Mouse (Mus musculus): ENCODE measurements at regions not wholly inside any gene's neighbourhood (a gene's known extent, or its start where the extent isn't known, plus 50 kb on each side); places are given as distances from the start of the nearest gene placed in this dataset.

DNA sequence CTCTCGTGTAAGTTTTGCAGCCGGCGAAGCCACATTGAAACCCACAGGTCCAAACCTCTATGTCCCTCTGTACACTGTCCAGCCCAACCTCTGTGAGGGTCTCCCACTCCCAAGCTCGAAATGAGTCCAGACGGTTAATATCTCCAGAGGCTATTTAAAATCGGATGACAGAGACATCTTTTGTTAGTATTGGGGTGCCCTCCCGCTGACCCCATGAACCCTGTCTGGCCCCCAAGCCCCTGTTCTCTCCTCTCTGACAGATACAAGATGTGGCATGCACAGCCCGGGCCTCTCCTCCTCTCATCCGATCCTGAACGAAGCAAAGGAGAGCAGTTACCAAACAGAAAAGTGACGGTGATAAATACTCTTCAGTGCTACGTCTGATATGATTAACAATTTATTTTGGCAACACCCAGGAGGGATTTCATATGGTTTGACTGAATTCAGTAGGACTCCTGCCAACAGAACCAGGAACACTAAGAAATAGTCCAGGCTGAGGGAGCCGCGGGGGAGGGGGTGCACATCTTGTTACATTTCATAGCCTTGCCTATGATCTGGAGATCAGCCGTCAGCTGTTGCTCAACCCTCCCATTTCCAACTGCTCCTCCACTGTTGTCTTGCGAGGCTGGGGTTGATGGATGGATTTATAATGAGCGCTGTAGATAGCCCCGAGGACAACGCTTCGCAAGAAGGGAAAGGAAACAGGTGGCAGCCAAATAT is 266.6 kb upstream of the Klf3 start:
- DNase-seq (ENCODE audit: low spot score), result peak; percentile 88

DNA sequence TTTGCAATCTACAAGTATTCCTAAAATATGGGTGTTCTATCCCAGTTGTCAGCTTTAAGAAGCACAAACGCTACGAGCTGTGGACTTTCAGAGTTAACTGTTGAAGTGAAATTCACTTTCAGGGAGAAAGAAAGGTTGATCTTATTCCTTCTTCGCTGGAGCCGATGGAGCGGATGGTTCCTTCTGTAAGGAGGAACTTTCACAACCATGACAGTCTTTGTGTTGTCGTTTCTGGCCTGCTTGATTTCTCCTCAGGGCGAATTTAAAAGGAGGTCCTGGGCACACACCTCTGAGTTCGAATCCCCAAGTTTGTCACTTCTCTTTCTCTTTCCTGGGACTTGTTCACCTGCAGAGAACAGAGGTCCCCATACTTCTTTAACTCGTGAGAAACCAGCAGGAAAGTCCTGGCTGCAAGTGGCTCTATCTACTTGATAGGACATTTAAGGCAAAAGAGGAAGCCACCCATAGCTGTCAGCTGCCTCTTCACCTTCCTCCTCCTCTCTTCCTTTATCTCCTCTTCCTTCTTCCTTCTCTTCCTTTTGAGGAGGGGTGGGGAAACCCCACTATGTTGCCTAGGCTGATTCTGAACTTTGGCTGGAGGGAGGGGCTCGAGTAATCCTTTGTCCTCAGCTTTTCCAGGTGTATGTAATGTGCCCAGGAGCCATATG is 265.9 kb upstream of the Klf3 start:
- no peak for DNase-seq (ENCODE audit: low spot score)

DNA sequence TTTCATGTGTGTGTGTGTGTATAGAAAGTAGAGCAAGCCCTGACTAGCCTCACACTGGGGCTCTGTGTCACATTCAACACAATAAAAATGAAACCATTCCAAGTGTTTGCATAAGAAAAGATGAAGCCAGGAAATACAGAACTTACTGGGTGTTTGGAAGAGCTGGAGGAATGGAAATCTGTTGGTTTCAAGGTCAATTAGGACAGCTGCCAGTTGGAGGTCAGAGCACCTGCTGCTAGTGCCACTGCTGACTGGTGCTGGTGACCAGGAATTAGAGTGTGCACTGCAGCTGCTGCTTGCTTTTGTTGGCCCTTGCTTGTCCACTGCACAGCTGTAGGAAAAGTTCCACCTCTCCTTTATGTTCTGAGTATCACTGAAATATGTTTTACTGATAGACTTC is 261.4 kb upstream of the Klf3 start:
- peak; percentile 33 for DNase-seq (ENCODE audit: low spot score)

DNA sequence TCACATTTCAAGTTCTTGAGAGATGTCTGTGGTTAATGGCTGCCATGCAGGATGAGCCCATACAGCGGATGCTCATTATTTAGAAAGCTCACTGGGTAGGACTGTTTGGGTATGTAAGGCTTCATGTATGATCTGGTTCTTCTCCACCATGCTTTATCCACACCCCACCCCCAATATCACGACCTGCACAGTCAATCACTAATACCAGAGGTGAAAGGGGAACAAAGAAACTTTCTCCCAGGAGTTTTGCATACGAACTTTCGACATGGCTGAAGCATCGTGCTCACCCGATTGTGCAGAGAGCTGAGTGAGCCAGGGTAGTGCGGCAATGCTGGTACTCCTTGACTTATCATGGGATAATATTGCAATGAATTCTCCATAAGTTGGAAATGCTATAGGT is 247.3 kb upstream of the Klf3 start:
- no peak for DNase-seq (ENCODE audit: low spot score)

DNA sequence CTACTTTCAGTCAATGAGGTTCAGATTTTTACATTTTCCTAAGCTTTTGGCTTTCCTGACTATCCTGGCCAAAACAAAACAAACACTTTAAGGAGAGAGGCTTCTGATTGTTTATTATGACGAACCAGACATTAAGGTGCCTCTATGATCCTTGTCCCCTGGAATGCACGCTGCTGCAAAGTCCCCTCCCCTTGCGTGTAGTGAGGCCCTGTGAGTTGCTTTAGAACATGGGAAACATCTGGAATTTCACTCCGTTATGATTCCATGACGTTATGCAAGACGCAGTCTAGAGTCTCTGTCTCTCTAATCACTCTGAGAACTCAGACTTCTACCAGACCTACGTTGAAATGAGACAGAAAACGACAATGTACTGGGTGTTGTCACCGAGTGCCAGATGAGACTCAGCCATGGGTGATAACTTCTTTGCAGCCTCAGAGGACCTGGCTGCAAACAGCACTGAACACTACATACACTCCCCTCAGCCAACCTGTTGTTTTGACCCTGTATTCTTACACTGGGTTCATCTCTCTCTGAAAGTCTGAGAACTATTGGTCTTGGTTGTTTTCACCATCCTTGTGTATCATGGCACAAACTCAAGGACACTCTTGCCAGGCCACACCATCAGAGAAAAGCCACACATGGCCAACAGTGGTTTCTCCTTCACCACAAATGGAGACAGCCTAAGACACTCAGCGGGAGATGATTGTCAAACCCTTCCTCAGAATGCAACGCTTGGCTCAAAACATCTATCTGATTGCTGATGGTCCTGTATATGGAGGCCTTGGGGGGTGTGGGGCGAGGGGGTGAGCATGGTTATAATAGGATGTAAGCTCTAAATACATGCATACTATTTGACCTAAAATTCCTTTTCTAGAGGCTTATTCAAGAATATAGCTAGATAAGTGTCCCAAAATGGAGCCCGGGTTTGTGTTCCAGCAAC is 236.5 kb upstream of the Klf3 start:
- DNase-seq (ENCODE audit: low spot score), result no peak

DNA sequence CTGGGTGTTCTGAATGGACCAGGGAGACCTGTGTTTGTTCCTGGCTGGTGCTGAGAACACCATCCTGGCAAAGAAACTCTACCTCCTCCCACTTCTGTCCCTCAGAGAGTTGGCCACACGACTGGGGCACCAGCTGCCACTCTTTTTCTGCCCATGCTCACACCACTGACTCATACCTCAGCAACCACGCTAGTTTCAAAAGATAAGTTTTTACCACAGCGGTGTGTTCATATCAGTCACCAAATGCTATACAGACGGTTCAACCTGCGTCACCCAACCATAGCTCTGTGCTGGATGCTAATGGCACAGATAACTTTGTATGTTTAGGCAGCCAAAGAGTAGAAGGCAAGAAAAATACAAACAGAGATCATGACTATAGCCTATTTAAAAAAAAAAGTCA is 235.4 kb upstream of the Klf3 start:
- no peak for DNase-seq (ENCODE audit: low spot score)

DNA sequence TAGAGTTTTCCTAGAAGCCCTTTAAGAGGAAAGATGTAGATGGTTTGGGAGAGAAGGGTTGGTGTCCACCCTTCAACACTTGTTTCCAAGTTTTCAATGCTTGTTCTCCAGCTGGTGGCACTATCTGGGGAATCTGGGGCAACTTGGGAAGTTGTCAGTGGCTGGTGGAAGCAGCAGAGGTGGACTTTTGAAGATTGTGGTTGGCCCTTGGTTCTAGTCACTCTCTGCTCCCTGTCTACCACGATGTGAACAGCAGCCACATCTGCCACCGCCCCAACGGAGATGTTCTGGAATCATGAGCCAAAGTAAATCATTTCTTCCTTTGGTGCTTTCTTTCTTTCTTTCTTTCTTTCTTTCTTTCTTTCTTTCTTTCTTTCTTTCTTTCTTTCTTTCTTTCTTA is 234.9 kb upstream of the Klf3 start:
- DNase-seq (ENCODE audit: low spot score), result no peak

DNA sequence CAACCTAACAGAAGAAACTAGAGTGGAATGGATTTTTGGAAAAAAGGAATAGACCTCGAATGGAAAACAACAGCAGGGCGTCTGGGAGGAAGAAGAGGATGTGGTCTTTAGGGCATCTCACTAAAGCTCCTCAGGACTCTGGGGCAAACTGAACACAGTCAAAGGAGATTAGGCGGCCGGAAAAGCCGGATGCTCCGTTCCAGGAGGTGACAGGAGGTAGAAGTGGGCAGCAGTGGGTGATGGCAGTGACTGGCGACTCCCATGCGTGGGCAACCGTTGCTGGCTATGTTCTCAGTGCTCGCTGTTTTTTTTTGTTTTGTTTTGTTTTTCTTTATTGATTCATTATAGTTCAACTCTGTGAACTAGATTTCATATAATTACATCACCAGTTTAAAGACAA is 228.8 kb upstream of the Klf3 start:
- DNase-seq (ENCODE audit: low spot score), result no peak

DNA sequence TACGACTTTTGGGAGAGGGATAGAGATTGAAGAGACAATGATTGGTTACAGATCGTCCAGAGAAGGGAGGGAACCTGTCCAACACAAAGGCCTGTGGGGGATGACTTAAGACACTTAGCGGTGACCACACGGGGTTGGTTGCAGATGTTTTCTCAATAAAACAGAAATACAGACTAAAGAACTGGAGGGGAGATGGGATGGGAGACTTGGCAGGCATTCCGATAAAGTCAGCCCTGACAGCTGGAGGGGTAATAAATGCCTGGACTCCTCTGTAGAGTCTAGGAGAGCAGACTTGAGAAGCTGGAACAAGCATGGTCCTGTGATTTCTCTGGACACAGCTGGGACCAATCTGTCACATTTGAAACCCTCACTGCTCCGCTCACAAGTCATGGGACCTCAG is 227.3 kb upstream of the Klf3 start:
- DNase-seq (ENCODE audit: low spot score), result no peak

DNA sequence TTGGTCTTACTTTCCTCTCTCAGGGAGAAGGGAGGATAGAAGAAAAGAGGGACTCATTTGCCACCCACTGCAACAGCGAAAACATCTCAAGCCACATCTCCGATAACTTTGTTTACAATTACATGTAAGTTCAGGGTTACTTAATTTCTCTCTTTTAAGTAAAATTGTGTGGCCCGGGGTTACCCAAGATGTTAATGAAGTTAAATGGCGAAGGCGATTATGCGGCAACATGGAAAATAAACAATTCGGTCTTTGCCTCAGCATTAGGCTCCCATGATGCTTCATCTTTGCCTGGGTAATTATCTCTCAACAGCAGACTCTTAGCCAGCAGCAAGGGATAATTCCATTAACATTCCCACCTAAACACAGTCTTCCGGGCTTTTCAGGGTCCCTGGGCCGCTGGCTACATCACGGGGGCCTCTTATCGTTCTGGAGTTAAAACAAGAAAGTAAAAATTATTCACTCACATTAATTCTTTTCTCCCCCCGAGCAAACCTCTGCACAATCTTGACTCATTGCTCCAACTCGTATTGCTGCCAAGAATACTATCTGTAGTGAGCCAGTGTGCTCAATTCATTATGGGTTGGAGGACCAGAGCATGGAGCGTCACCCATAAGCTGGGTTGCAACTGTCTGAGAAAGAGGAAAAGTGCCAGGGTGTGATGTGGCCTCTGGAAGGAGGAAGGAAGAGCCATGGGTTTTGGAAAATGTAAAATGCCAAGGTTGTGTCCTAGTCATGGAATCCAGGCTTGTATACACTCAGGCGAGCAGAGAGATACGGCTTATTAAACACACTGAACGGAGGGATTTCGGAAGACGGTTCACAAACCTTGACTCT is 226.5 kb upstream of the Klf3 start:
- no peak for DNase-seq (ENCODE audit: low spot score)

DNA sequence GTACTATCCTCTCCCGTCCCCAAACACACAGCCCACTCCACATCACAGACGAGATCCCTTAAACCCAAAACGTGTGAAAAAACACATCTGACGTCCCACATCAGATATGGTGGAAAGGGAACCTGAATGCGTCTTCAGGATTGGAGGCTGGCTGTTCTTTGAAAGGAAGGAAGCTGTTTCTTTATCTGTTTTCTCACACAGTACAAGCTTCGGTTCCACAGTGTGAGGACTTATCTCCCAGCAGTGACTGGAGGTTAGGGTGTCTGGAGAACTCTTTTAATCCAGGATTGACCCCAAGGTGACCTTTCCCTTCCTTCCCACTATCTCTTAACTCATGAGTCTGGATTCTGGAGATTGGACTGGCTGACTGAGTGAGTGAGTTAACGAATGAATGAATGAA is 225.8 kb upstream of the Klf3 start:
- DNase-seq (ENCODE audit: low spot score), result no peak

DNA sequence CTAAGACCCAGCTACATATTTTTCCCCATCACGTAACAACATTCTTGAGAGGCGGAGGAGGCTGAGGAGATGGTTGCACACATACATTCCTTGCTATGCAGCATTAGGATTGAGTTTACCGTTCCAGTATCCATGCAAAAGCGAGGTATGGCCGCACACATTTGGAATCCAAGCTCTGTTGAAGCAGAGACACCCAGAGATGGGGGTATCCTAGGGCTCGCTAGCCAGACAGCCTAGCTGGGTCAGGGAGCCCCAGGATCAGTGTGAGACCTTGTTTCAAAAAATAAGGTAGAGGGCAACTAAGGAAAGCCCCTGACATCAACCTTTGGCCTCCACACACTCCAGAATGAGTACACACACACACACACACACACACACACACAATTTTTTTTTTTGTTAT is 224.7 kb upstream of the Klf3 start:
- DNase-seq (ENCODE audit: low spot score), result no peak

DNA sequence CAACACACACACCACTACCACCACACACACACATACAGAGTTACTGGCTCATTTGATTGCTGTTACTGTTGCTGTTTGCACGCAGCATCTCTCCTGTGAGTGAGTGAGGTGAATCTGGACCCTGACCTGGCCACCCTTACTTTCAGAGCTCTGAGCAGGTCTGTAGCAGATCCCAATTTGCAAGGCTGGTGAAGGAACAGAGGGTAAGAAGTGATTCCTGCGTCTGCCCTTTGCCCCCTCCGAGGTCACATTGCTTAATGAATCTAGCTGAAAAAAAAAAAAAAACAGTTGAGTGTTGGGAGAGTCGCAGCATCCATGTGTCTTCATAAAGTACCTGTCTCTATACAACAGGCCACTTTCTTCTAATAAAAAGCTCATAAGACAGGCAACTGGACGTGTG is 224.1 kb upstream of the Klf3 start:
- no peak for DNase-seq (ENCODE audit: low spot score)

DNA sequence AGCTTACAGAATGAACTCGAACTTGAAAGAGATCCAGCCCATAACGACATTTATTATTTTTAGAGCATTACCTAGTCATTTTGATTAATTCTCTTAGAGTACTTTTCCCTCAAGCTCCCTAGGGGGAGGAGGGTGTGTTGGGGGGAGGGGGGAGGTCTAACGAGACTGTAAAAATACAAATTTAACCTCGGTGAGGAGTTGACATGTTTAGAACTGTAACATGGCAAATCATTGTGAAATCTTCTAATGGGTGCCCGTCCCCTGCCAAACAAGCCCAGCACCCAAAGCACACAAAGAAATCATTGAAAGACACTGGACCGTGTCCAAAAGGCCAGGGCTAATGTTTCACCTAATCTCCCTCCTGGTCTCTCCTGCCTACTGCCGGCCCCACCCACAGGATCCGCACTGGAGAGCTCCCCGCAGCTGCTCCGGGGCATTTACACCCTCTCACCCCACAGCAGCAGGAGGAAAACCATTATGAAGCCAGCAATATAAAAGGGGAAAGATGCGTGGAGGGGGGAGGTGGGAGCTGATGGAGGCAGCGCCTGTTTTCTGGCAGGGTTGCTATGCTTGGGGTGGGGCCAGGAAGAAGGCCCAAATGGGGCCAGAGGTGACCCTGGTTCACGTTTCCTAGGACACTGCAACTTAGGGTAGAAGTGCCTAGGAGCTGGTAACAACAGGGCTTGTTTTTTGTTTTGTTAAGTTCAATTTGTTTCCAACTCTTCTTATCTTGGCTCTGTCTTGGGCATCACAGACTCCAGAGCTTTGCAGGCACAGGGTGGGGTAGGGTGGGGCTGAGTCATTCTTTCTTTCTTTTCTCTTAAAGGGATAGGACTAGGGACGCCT is 223.5 kb upstream of the Klf3 start:
- peak; percentile 94 for DNase-seq (ENCODE audit: low spot score)

DNA sequence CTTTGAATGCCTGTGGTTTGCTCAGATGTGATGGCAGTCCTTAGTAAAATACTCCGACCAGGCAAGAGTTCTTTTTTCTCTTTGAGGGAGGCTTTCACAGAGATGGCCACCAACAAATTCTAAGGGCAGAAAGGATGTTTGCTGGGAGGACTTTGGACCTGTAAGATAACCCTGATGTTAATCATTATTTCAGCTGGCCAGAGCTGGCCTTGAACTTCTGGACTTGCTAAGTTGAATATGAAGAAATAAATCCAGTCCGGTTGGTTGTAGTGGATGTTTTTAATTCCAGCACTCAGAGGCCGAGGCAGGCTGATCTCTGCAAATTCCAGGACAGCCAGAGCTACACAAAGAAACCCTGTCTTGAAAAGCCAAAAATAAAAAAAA is 222.9 kb upstream of the Klf3 start:
- no peak for DNase-seq (ENCODE audit: low spot score)

DNA sequence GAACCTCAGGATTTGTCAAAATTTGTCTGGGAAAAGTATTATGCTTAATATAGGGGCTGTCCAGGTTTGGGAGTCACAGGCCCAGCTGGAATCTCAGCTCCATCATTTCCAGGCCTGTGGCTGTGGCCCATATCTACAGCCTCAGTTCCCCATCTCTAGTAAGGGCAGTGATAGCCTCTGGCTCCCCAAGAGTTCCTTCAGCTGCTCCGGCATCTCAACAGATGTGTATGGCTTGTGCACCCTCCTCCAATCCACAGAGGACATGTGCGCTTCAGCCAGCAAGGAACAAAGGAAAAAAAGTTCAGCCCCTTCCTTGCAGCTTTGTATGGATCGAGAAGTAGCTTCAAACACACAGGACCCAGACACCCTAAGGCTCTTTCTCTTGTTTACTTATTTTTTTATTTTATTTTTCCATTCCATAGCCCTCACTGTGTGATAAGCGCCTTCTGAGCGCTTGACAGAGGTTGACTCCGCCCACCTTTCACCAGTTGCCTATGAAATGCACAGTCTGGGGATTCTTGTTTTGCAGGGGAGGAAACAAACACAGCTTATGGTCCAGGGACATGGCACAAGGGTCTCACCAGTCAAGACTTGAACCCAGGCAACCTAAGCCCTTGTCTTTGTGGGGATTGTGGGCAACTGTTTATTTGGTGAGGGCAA is 222.3 kb upstream of the Klf3 start:
- no peak for DNase-seq (ENCODE audit: low spot score)

DNA sequence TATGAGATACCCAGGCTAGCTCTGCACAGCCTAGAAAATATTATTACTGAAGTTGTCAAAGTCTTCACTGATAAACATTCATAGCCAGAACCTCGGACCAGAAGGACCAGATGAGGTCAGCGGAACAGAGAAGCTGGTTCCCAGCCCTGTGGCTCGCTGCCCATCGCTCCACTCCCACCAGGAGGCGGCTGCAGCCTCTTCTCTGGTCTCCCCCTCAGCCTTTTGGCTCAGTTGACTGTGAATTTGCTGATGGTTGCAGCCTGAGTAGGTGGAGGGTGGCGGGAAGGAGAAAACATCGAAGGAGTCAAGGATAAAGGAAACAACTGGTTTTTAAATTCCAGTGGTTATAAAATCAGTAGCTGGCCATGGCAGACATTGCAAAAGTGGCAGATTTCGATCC is 221.7 kb upstream of the Klf3 start:
- peak; percentile 38 for DNase-seq (ENCODE audit: low spot score)

DNA sequence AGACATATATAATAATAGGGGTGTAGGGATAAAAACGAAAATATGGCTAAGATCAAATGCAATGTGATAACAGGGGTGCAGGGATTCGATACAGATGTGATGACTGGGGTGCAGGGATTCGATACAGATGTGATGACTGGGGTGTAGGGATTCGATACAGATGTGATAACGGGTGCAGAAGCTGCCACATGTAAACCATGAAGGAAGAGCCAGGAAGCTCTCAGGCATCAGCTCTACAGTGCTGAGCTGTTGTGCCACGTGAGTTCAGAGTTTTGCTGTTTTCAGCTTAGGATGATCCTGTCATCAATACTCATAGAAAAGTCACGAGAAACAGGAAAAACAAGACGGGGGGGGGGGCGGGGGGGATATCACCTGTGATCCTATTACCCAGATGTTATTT is 221.2 kb upstream of the Klf3 start:
- no peak for DNase-seq (ENCODE audit: low spot score)

DNA sequence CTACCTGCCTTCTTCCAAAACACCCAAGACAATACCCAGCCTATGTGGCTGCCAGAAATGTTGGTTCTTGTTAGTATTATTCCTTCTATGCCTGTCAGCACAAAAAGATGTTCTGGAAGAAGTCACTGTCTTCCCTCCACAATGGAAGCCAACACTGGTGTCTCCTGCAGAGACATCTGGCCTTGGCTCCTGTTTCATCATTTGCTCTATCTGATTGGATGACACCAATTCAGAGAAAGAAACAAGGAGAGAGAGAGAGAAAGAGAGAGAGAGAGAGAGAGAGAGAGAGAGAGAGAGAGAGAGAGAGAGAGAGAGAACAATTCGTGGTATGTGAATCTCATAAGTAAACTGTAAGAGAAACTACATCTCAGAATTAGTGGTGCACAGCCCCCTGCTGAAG is 218.9 kb upstream of the Klf3 start:
- no peak for DNase-seq (ENCODE audit: low spot score)

DNA sequence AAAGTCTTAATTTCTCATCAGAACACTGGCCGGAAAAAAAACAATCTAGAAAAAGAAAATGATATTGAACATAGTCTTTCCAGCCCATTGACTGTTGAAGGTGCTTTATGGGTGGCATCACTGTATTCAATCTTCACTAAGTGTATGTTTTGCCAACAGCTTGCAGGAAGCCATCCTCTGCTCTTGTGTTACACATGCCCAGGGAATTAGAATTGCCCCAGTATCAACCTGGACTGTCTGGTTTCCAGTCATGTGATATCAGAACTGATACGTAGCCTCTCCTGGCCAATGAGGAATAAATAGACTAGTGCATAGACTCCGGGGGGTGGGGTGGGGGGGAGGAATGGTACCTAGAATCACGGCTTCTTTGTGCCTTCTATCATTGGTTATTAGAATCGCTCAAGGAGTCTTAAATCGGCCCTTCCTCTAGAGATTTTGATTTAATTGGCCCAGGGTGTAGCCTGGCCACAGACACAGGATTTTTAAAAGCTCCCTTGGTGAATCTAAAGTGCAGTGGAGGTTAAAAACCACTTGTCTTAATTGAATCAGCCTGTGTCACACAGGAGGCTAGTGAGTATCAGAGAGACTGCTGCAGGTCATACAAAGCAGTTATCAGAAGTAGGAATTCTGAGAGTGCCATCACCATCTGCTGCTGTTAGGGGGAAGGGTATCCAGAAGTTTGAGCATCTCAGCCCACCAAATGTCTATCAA is 218.0 kb upstream of the Klf3 start:
- no peak for DNase-seq (ENCODE audit: low spot score)

All from adipocyte (in vitro differentiated cells).